Mouse (Mus musculus) cerebellum, adult 2 months (tissue): ENCODE data around the gene Uckl1. TPM values are rescaled to one million over a fixed set of nuclear protein-coding genes. Genes with fewer than 3 reads are reported as not detected.

ENCODE experiments used
- DNase-seq, 2 experiments: peaks; one replicate each; pipeline ENCODE4 v3.0.0; 2021
- H3K27ac ChIP-seq: fragments of 200-500 bp; 2 replicates; pipeline ENCODE4 v1.5.1; 2012; ENCODE audit warnings: low read length, control low read depth, inconsistent platforms; ENCODE audit not compliant: insufficient read depth
- H3K27me3 ChIP-seq: fragments of 200-500 bp; 2 replicates; pipeline ENCODE4 v1.6.1; 2012; ENCODE audit warnings: inconsistent platforms, mild to moderate bottlenecking, low read length, moderate library complexity; ENCODE audit not compliant: control insufficient read depth, insufficient read depth
- H3K4me1 ChIP-seq: fragments of 200-500 bp; 2 replicates; pipeline ENCODE4 v1.6.1; 2011; ENCODE audit warnings: low read length; ENCODE audit not compliant: control insufficient read depth, insufficient read depth
- H3K4me3 ChIP-seq: fragments of 200-500 bp; replicated peaks from 2 replicates; pipeline ENCODE3; 2011; ENCODE audit warnings: mild to moderate bottlenecking, low read depth, low read length, control low read depth; ENCODE audit not compliant: insufficient read depth
- CTCF ChIP-seq: fragments of 200-500 bp; IDR thresholded peaks from 2 replicates; pipeline ENCODE4 v1.5.1; 2011; ENCODE audit warnings: low read depth, mild to moderate bottlenecking, control low read depth, low read length, moderate library complexity, borderline replicate concordance; ENCODE audit not compliant: insufficient read depth
- POLR2A ChIP-seq: fragments of 200-500 bp; IDR thresholded peaks from 2 replicates; pipeline ENCODE4 v1.6.1; 2011; ENCODE audit warnings: low read length, control low read depth, borderline replicate concordance; ENCODE audit not compliant: insufficient read depth
- WGBS: fragments of 180-500 bp; shearing (Covaris S2); methylation state at CpG from one replicate; pipeline ENCODE4 v1.1.7; 2018; 5-methylcytosine and 5-hydroxymethylcytosine counted together
- polyA plus RNA-seq: library from polyadenylated mRNA; depleted of rRNA; stranded (reverse); fragments of >200 nt; gene quantifications from 2 replicates; pipeline ENCODE4 v1.2.3, GENCODE M21; 2012

Gene Uckl1
- polyA plus RNA-seq, 1 experiment: 142 TPM

- H3K4me1 ChIP-seq: peaks cover 23% of the 10 kb centered on the region
- H3K27me3 ChIP-seq: no peaks in the 10 kb centered on the region
- WGBS: 85% methylated on average over 5 of the region's 5 CpGs
- peak overlapping the region; percentile 0; the same call in 1 of the 2 replicates for H3K27ac ChIP-seq
- DNase-seq: peak in 1 of 2 experiments; percentile 16
- no peak for TF ChIP-seq CTCF
- no peak for TF ChIP-seq POLR2A
- peak overlapping the region; percentile 62 for H3K4me3 ChIP-seq
Observed at GRCm38 (mm10) chr2:181580131-181580772, 4.4 kb downstream of the Uckl1 start.

- WGBS: 88% methylated on average over 1 of the region's 1 CpGs
- Histone ChIP-seq H3K4me1 (peaks cover 23% of the 10 kb centered on the region), H3K4me3 (no peak overlapping the region), H3K27me3 (no peaks in the 10 kb centered on the region), H3K27ac (no peak overlapping the region)
- peak in 1 of 2 experiments; percentile 9 for DNase-seq
- no peak for TF ChIP-seq POLR2A
- TF ChIP-seq CTCF: no peak
Observed at GRCm38 (mm10) chr2:181579681-181580080, 5.0 kb downstream of the Uckl1 start.

- peak in 1 of 2 experiments; percentile 18 for DNase-seq
- peaks cover 27% of the 10 kb centered on the region for H3K4me1 ChIP-seq
- no peak overlapping the region for H3K4me3 ChIP-seq
- no peaks in the 10 kb centered on the region for H3K27me3 ChIP-seq
- TF ChIP-seq CTCF (no peak), POLR2A (no peak)
- H3K27ac ChIP-seq: no peak overlapping the region
- 64% methylated on average over 5 of the region's 5 CpGs for WGBS
Observed at GRCm38 (mm10) chr2:181578790-181579618, 5.7 kb downstream of the Uckl1 start.

GRCm38 (mm10) chr2:181577981-181578581 lies 6.6 kb downstream of the Uckl1 start:
- no peak for TF ChIP-seq CTCF
- no peak for TF ChIP-seq POLR2A
- H3K4me1 ChIP-seq: peaks cover 34% of the 10 kb centered on the region
- DNase-seq: peak; percentile 63 to 82
- H3K27me3 ChIP-seq: no peaks in the 10 kb centered on the region
- no peak overlapping the region for H3K4me3 ChIP-seq
- H3K27ac ChIP-seq: peak overlapping the region; percentile 13; the same call in 1 of the 2 replicates
- WGBS: 37% methylated on average over 7 of the region's 7 CpGs

- WGBS: 82% methylated on average over 2 of the region's 2 CpGs
- Histone ChIP-seq H3K27me3 (no peaks in the 10 kb centered on the region), H3K4me1 (peaks cover 44% of the 10 kb centered on the region), H3K27ac (no peak overlapping the region), H3K4me3 (no peak overlapping the region)
- no peak for TF ChIP-seq POLR2A
- TF ChIP-seq CTCF: no peak
- DNase-seq: peak in 1 of 2 experiments; percentile 22
Observed at GRCm38 (mm10) chr2:181577126-181577525, 7.6 kb downstream of the Uckl1 start.

- Histone ChIP-seq H3K4me1 (peaks cover 49% of the 10 kb centered on the region), H3K27me3 (no peaks in the 10 kb centered on the region), H3K27ac (no peak overlapping the region), H3K4me3 (no peak overlapping the region)
- TF ChIP-seq POLR2A (no peak), CTCF (no peak)
- DNase-seq: peak in 1 of 2 experiments; percentile 9
- WGBS: 95% methylated on average over 2 of the region's 2 CpGs
Observed at GRCm38 (mm10) chr2:181576613-181577012, 8.1 kb downstream of the Uckl1 start.

- no peak for DNase-seq
- Histone ChIP-seq H3K4me3 (no peak overlapping the region), H3K4me1 (peaks cover 64% of the 10 kb centered on the region), H3K27me3 (no peaks in the 10 kb centered on the region), H3K27ac (no peak overlapping the region)
- TF ChIP-seq POLR2A (no peak), CTCF (no peak)
- WGBS: 99% methylated on average over 7 of the region's 7 CpGs
Observed at GRCm38 (mm10) chr2:181574921-181575545, 9.7 kb downstream of the Uckl1 start.
